Mouse (Mus musculus): Measurements from ENCODE around the gene Rad9a. TPM values are rescaled to one million over a fixed set of nuclear protein-coding genes. Genes with fewer than 3 reads are reported as not detected.
A peak's percentile ranks its signal among the peaks of the same experiment; 100 is the strongest.

Rad9a gene
- polyA plus RNA-seq, 1 experiment from 2014 or later, result 33.5 TPM

GRCm38 (mm10) chr19:4169378-4169784 is 32.1 kb downstream of the Rad9a start:
- under 1% methylated on average over 43 of the region's 43 CpGs for WGBS
- H3K27me3 ChIP-seq (ENCODE audit: control insufficient read depth, insufficient read depth, low read length), result no peaks in the 10 kb centered on the region
- H3K4me3 ChIP-seq (ENCODE audit: low read depth, low read length), result peak overlapping the region; percentile 39
- ATAC-seq (ENCODE audit: insufficient number of reproducible peaks, insufficient read depth, low FRiP score, low read depth), result peak; percentile 93
- H3K9ac ChIP-seq (replicated peaks; ENCODE audit: low read depth, low read length), result peak overlapping the region; percentile 75
- peak overlapping the region; percentile 89 for H3K4me2 ChIP-seq (replicated peaks; ENCODE audit: low read depth, low read length)
- H3K36me3 ChIP-seq (ENCODE audit: control insufficient read depth, insufficient read depth, low read length), result no peaks in the 10 kb centered on the region
- H3K4me1 ChIP-seq (ENCODE audit: control insufficient read depth, insufficient read depth, low read length), result peaks cover 7% of the 10 kb centered on the region; the same call in 1 of the 2 replicates
- peak overlapping the region; percentile 87 for H3K27ac ChIP-seq (ENCODE audit: low read length)
- no peaks in the 10 kb centered on the region for H3K9me3 ChIP-seq (ENCODE audit: control insufficient read depth, low read depth, low read length)

- Histone ChIP-seq H3K9ac (replicated peaks; ENCODE audit: low read depth, low read length) (no peak overlapping the region), H3K9me3 (ENCODE audit: control insufficient read depth, low read depth, low read length) (no peaks in the 10 kb centered on the region), H3K27me3 (ENCODE audit: control insufficient read depth, insufficient read depth, low read length) (no peaks in the 10 kb centered on the region), H3K4me3 (ENCODE audit: low read depth, low read length) (no peak overlapping the region), H3K4me2 (replicated peaks; ENCODE audit: low read depth, low read length) (no peak overlapping the region), H3K27ac (ENCODE audit: low read length) (no peak overlapping the region), H3K4me1 (ENCODE audit: control insufficient read depth, insufficient read depth, low read length) (peaks cover 21% of the 10 kb centered on the region), H3K36me3 (ENCODE audit: control insufficient read depth, insufficient read depth, low read length) (no peaks in the 10 kb centered on the region; the same call in 1 of the 2 replicates)
- WGBS, result 77% methylated on average over 9 of the region's 9 CpGs
- ATAC-seq (ENCODE audit: insufficient number of reproducible peaks, insufficient read depth, low FRiP score, low read depth), result no peak
These were observed 34.6 kb downstream of the Rad9a start for GRCm38 (mm10) chr19:4166678-4167476.

GRCm38 (mm10) chr19:4164721-4165120 is 36.7 kb downstream of the Rad9a start:
- Histone ChIP-seq H3K27ac (ENCODE audit: low read length) (no peak overlapping the region), H3K27me3 (ENCODE audit: control insufficient read depth, insufficient read depth, low read length) (no peaks in the 10 kb centered on the region), H3K4me3 (ENCODE audit: low read depth, low read length) (no peak overlapping the region), H3K9ac (replicated peaks; ENCODE audit: low read depth, low read length) (no peak overlapping the region), H3K9me3 (ENCODE audit: control insufficient read depth, low read depth, low read length) (no peaks in the 10 kb centered on the region), H3K4me2 (replicated peaks; ENCODE audit: low read depth, low read length) (no peak overlapping the region), H3K36me3 (ENCODE audit: control insufficient read depth, insufficient read depth, low read length) (peaks cover 7% of the 10 kb centered on the region), H3K4me1 (ENCODE audit: control insufficient read depth, insufficient read depth, low read length) (peaks cover 15% of the 10 kb centered on the region)
- no peak for ATAC-seq (ENCODE audit: insufficient number of reproducible peaks, insufficient read depth, low FRiP score, low read depth)
- WGBS, result 73% methylated on average over 2 of the region's 2 CpGs

- no peak overlapping the region for H3K4me3 ChIP-seq (ENCODE audit: low read depth, low read length)
- no peaks in the 10 kb centered on the region for H3K27me3 ChIP-seq (ENCODE audit: control insufficient read depth, insufficient read depth, low read length)
- peaks cover 9% of the 10 kb centered on the region for H3K36me3 ChIP-seq (ENCODE audit: control insufficient read depth, insufficient read depth, low read length)
- H3K27ac ChIP-seq (ENCODE audit: low read length), result no peak overlapping the region
- H3K9ac ChIP-seq (replicated peaks; ENCODE audit: low read depth, low read length), result no peak overlapping the region
- peaks cover 14% of the 10 kb centered on the region for H3K4me1 ChIP-seq (ENCODE audit: control insufficient read depth, insufficient read depth, low read length)
- H3K9me3 ChIP-seq (ENCODE audit: control insufficient read depth, low read depth, low read length), result no peaks in the 10 kb centered on the region
- ATAC-seq (ENCODE audit: insufficient number of reproducible peaks, insufficient read depth, low FRiP score, low read depth), result no peak
- 68% methylated on average over 3 of the region's 3 CpGs for WGBS
- H3K4me2 ChIP-seq (replicated peaks; ENCODE audit: low read depth, low read length), result no peak overlapping the region
These were observed 37.4 kb downstream of the Rad9a start for GRCm38 (mm10) chr19:4164100-4164499.

DNA sequence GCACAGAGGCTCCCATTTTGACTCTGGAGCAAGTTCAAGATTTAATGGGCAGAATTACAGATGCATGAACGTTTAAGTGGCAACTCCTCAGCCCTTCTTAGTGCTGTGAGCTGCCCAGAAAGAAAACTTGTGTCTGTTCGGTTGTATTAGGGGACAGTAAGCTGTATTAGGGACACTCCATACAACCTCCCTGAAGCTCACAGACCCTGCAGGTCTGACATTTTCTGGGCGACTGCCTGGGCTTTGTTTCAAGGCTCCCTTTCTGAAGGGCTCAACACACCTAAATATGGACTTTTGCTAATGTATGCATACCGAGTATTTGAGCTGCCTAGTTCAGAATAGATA is 37.9 kb downstream of the Rad9a start:
- H3K27ac ChIP-seq (ENCODE audit: low read length), result peak overlapping the region; percentile 48
- peak overlapping the region; percentile 28; the same call in 1 of the 2 replicates for H3K9ac ChIP-seq (replicated peaks; ENCODE audit: low read depth, low read length)
- H3K4me1 ChIP-seq (ENCODE audit: control insufficient read depth, insufficient read depth, low read length), result peaks cover 14% of the 10 kb centered on the region
- H3K4me3 ChIP-seq (ENCODE audit: low read depth, low read length), result peak overlapping the region; percentile 76
- no peaks in the 10 kb centered on the region for H3K9me3 ChIP-seq (ENCODE audit: control insufficient read depth, low read depth, low read length)
- peaks cover 12% of the 10 kb centered on the region for H3K36me3 ChIP-seq (ENCODE audit: control insufficient read depth, insufficient read depth, low read length)
- peak overlapping the region; percentile 95 for H3K4me2 ChIP-seq (replicated peaks; ENCODE audit: low read depth, low read length)
- no peaks in the 10 kb centered on the region for H3K27me3 ChIP-seq (ENCODE audit: control insufficient read depth, insufficient read depth, low read length)
- no peak for ATAC-seq (ENCODE audit: insufficient number of reproducible peaks, insufficient read depth, low FRiP score, low read depth)
- 33% methylated on average over 4 of the region's 4 CpGs for WGBS

- H3K9me3 ChIP-seq (ENCODE audit: control insufficient read depth, low read depth, low read length), result no peaks in the 10 kb centered on the region
- WGBS, result 6% methylated on average over 42 of the region's 42 CpGs
- ATAC-seq (ENCODE audit: insufficient number of reproducible peaks, insufficient read depth, low FRiP score, low read depth), result peak; percentile 85
These were observed 38.6 kb downstream of the Rad9a start, which contains the start of gene Rps6kb2 for GRCm38 (mm10) chr19:4162646-4163542. Rps6kb2 (minus strand) TSS chr19:4163354.

GRCm38 (mm10) chr19:4159049-4159448 is 42.4 kb downstream of the Rad9a start:
- WGBS, result 94% methylated on average over 8 of the region's 8 CpGs
- Histone ChIP-seq H3K27me3 (ENCODE audit: control insufficient read depth, insufficient read depth, low read length) (no peaks in the 10 kb centered on the region), H3K4me2 (replicated peaks; ENCODE audit: low read depth, low read length) (no peak overlapping the region), H3K4me3 (ENCODE audit: low read depth, low read length) (no peak overlapping the region), H3K9ac (replicated peaks; ENCODE audit: low read depth, low read length) (no peak overlapping the region), H3K36me3 (ENCODE audit: control insufficient read depth, insufficient read depth, low read length) (peaks cover 29% of the 10 kb centered on the region), H3K9me3 (ENCODE audit: control insufficient read depth, low read depth, low read length) (no peaks in the 10 kb centered on the region), H3K27ac (ENCODE audit: low read length) (no peak overlapping the region), H3K4me1 (ENCODE audit: control insufficient read depth, insufficient read depth, low read length) (peaks cover 14% of the 10 kb centered on the region)
- ATAC-seq (ENCODE audit: insufficient number of reproducible peaks, insufficient read depth, low FRiP score, low read depth), result no peak

More at GRCm38 (mm10) chr19:4162646-4163542, 38.6 kb downstream of the Rad9a start, which contains the start of gene Rps6kb2:
- Histone ChIP-seq H3K4me1 (ENCODE audit: control insufficient read depth, insufficient read depth, low read length) (peaks cover 14% of the 10 kb centered on the region), H3K4me3 (ENCODE audit: low read depth, low read length) (peak within 1 kb of the TSS; percentile 76), H3K4me2 (replicated peaks; ENCODE audit: low read depth, low read length) (peak within 1 kb of the TSS; percentile 95), H3K9ac (replicated peaks; ENCODE audit: low read depth, low read length) (peak within 1 kb of the TSS; percentile 64), H3K36me3 (ENCODE audit: control insufficient read depth, insufficient read depth, low read length) (peaks cover 18% of the 10 kb centered on the region), H3K27ac (ENCODE audit: low read length) (peak within 1 kb of the TSS; percentile 48), H3K27me3 (ENCODE audit: control insufficient read depth, insufficient read depth, low read length) (no peaks in the 10 kb centered on the region)

- Histone ChIP-seq H3K27me3 (ENCODE audit: control insufficient read depth, insufficient read depth, low read length) (no peaks in the 10 kb centered on the region), H3K9me3 (ENCODE audit: control insufficient read depth, low read depth, low read length) (no peaks in the 10 kb centered on the region), H3K4me1 (ENCODE audit: control insufficient read depth, insufficient read depth, low read length) (no peaks in the 10 kb centered on the region), H3K36me3 (ENCODE audit: control insufficient read depth, insufficient read depth, low read length) (peaks cover 41% of the 10 kb centered on the region), H3K9ac (replicated peaks; ENCODE audit: low read depth, low read length) (no peak overlapping the region), H3K27ac (ENCODE audit: low read length) (no peak overlapping the region), H3K4me3 (ENCODE audit: low read depth, low read length) (no peak overlapping the region), H3K4me2 (replicated peaks; ENCODE audit: low read depth, low read length) (no peak overlapping the region)
- no peak for ATAC-seq (ENCODE audit: insufficient number of reproducible peaks, insufficient read depth, low FRiP score, low read depth)
- 88% methylated on average over 12 of the region's 12 CpGs for WGBS
These were observed 44.7 kb downstream of the Rad9a start for GRCm38 (mm10) chr19:4156771-4157170.

Measured in stomach, embryonic 14.5 days (tissue).